Mouse (Mus musculus) embryonic facial prominence, embryonic 14.5 days (tissue): ENCODE data around the gene Alg14. TPM values are rescaled to one million over a fixed set of nuclear protein-coding genes. Genes with fewer than 3 reads are reported as not detected.

ENCODE experiments used
- ATAC-seq: fragments of 200-750 bp; cut with Nextera tagmentation; 2 replicates; pipeline ENCODE4 v1.8.0; 2017; ENCODE audit warnings: low read depth, moderate number of reproducible peaks, moderate TSS enrichment
- DNase-seq: peaks from one replicate; pipeline ENCODE4 v3.0.0-alpha.2; 2015; ENCODE audit warnings: low spot score
- H3K27ac ChIP-seq: fragments of 300-500 bp; sonication (generic); replicated peaks from 2 replicates; pipeline ENCODE4 v1.5.1; 2014; ENCODE audit warnings: low read depth, mild to moderate bottlenecking, low read length, moderate library complexity
- H3K27me3 ChIP-seq: fragments of 300-500 bp; sonication (generic); replicated peaks from 2 replicates; pipeline ENCODE4 v1.6.1; 2014; ENCODE audit warnings: low read length; ENCODE audit not compliant: control insufficient read depth, insufficient read depth
- H3K36me3 ChIP-seq: fragments of 300-500 bp; sonication (generic); 2 replicates; pipeline ENCODE4 v1.6.1; 2014; ENCODE audit warnings: low read length, mixed read lengths; ENCODE audit not compliant: control insufficient read depth, insufficient read depth
- H3K4me1 ChIP-seq: fragments of 300-500 bp; sonication (generic); 2 replicates; pipeline ENCODE4 v1.6.1; 2014; ENCODE audit warnings: antibody characterized with exemption, low read length; ENCODE audit not compliant: control insufficient read depth, insufficient read depth
- H3K4me2 ChIP-seq: fragments of 300-500 bp; sonication (generic); 2 replicates; pipeline ENCODE4 v1.6.1; 2014; ENCODE audit warnings: low read depth, mild to moderate bottlenecking, low read length, moderate library complexity, mixed read lengths
- H3K4me3 ChIP-seq: fragments of 300-500 bp; sonication (generic); 2 replicates; pipeline ENCODE4 v1.5.1; 2014; ENCODE audit warnings: low read depth, mild to moderate bottlenecking, low read length
- H3K9ac ChIP-seq: fragments of 300-500 bp; sonication (generic); 2 replicates; pipeline ENCODE4 v1.6.1; 2014; ENCODE audit warnings: low read depth, mild to moderate bottlenecking, low read length, moderate library complexity, mixed read lengths
- H3K9me3 ChIP-seq: fragments of 300-500 bp; sonication (generic); 2 replicates; pipeline ENCODE4 v1.6.1; 2016; ENCODE audit warnings: low read length; ENCODE audit not compliant: control insufficient read depth
- whole genome bisulfite sequencing: fragments of 180-500 bp; shearing (Covaris S2); extraction: QIAGEN DNeasy Blood & Tissue Kit; methylation state at CpG from one replicate; pipeline ENCODE4 v1.1.7; 2014; 5-methylcytosine and 5-hydroxymethylcytosine counted together
- polyA plus RNA-seq: library from polyadenylated mRNA; unstranded; fragments of >200 nt; fragmentation: Nextera tagmentation; extraction: Ambion mirVana; gene quantifications from 2 replicates; pipeline ENCODE4 v1.2.1, GENCODE M21; 2014

Alg14 gene
- polyA plus RNA-seq, 1 experiment from 2014 or later = 49.6 TPM

DNA sequence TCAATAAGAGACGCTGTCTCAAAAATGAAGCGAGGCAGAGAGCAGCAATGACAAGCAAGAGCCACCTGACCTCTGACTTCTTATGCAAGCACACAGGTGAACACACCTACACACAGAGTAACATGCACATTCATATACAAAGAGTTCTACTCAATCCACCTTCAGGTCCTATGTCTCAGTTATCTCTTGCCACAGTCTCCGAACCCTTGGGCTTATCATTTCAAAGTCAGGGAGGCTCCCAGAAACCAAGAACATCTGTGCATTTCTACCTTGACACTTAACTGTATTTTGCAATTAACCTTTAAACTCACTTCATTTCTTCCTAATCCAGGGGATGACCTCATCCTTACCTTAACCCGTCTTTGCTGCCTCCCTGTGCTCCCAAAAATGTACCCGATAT, 24.3 kb upstream of the Alg14 start:
- no peak for ATAC-seq
- Histone ChIP-seq H3K9me3 (no peaks in the 10 kb centered on the region), H3K36me3 (no peaks in the 10 kb centered on the region), H3K27ac (no peak overlapping the region), H3K4me2 (no peak overlapping the region), H3K4me1 (peaks cover 4% of the 10 kb centered on the region; the same call in 1 of the 2 replicates), H3K9ac (no peak overlapping the region), H3K4me3 (no peak overlapping the region), H3K27me3 (peaks cover 29% of the 10 kb centered on the region)
- 78% methylated on average over 5 of the region's 5 CpGs for WGBS
- DNase-seq = no peak

- no peak for ATAC-seq
- H3K4me2 ChIP-seq = no peak overlapping the region
- no peaks in the 10 kb centered on the region for H3K4me1 ChIP-seq
- no peak for DNase-seq
- H3K27ac ChIP-seq = no peak overlapping the region
- WGBS = 75% methylated on average over 2 of the region's 2 CpGs
- no peak overlapping the region for H3K9ac ChIP-seq
- no peaks in the 10 kb centered on the region for H3K9me3 ChIP-seq
- H3K4me3 ChIP-seq = no peak overlapping the region
- H3K36me3 ChIP-seq = no peaks in the 10 kb centered on the region
- H3K27me3 ChIP-seq = no peaks in the 10 kb centered on the region
These were observed 19.0 kb upstream of the Alg14 start for GRCm38 (mm10) chr3:121272577-121272976.

GRCm38 (mm10) chr3:121274010-121274409, 17.6 kb upstream of the Alg14 start:
- DNase-seq (no peak), ATAC-seq (no peak)
- 94% methylated on average over 2 of the region's 2 CpGs for WGBS
- H3K4me3 ChIP-seq = no peak overlapping the region
- no peak overlapping the region for H3K9ac ChIP-seq
- no peak overlapping the region for H3K4me2 ChIP-seq
- no peaks in the 10 kb centered on the region for H3K36me3 ChIP-seq
- H3K9me3 ChIP-seq = no peaks in the 10 kb centered on the region
- no peak overlapping the region for H3K27ac ChIP-seq
- H3K4me1 ChIP-seq = no peaks in the 10 kb centered on the region
- no peaks in the 10 kb centered on the region for H3K27me3 ChIP-seq

- ATAC-seq = no peak
- WGBS = 65% methylated on average over 4 of the region's 4 CpGs
- no peak overlapping the region for H3K4me3 ChIP-seq
These were observed 14.6 kb upstream of the Alg14 start for GRCm38 (mm10) chr3:121277009-121277408.

DNA sequence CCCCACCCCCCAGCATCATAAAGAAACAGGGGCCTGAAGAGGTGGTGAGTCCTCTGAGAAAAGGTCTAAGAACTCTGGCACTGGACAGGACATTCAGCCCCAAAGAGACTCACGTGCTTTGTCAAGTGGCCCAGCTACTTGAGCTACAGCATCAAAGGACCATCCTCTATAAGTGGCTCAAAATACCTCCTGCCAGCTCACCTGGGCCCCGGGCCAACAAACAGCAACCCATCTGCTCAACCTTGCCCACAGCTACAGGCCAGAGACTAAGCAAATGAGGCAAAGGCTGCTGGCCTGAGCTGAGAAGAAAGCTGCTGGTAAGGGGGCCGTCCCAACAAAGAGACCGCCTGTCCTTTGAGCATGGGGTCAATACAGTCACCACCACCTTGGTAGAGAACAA, 14.0 kb upstream of the Alg14 start:
- no peaks in the 10 kb centered on the region for H3K9me3 ChIP-seq
- H3K36me3 ChIP-seq = no peaks in the 10 kb centered on the region
- no peak overlapping the region for H3K27ac ChIP-seq
- no peaks in the 10 kb centered on the region for H3K27me3 ChIP-seq
- H3K4me2 ChIP-seq = no peak overlapping the region
- H3K4me1 ChIP-seq = no peaks in the 10 kb centered on the region
- H3K9ac ChIP-seq = no peak overlapping the region
- WGBS = 91% methylated on average over 4 of the region's 4 CpGs
- no peak for ATAC-seq
- no peak for DNase-seq
- no peak overlapping the region for H3K4me3 ChIP-seq

More at GRCm38 (mm10) chr3:121277009-121277408, 14.6 kb upstream of the Alg14 start:
- no peaks in the 10 kb centered on the region for H3K36me3 ChIP-seq
- H3K27ac ChIP-seq = no peak overlapping the region
- H3K9me3 ChIP-seq = no peaks in the 10 kb centered on the region
- no peak overlapping the region for H3K9ac ChIP-seq
- no peak for DNase-seq
- no peaks in the 10 kb centered on the region for H3K4me1 ChIP-seq
- no peaks in the 10 kb centered on the region for H3K27me3 ChIP-seq
- H3K4me2 ChIP-seq = no peak overlapping the region

GRCm38 (mm10) chr3:121279679-121280078, 11.9 kb upstream of the Alg14 start:
- 85% methylated on average over 14 of the region's 14 CpGs for WGBS
- ATAC-seq = no peak
- H3K4me2 ChIP-seq = no peak overlapping the region

DNA sequence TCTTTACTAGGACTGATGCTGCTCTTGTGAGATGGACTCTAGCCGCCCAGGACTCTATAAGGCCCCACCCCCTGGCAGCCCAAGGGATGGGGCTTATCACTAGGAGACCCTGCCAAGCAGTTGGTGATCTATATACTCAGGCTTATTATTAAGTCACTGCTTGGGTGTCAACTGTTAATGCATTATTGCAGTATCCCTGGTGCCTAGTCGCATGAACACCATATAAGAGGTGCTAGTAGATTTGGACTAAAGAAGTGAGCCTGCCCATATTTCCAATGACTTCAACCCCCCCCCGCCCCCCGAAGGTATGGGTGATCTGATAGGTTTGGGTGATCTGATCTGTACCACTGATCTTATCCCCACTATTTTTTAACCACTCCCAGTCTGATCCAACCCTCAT, 8.6 kb upstream of the Alg14 start, which contains the start of gene Tmem56:
Gene Tmem56 (minus strand): TSS at position 101 of the 400 bp plus-strand sequence.
- no peak for DNase-seq
- H3K4me2 ChIP-seq = no peak within 1 kb of the TSS

More at GRCm38 (mm10) chr3:121279679-121280078, 11.9 kb upstream of the Alg14 start:
- no peak for DNase-seq
- Histone ChIP-seq H3K9me3 (no peaks in the 10 kb centered on the region), H3K9ac (no peak overlapping the region), H3K27ac (no peak overlapping the region), H3K4me3 (no peak overlapping the region), H3K4me1 (no peaks in the 10 kb centered on the region), H3K36me3 (no peaks in the 10 kb centered on the region), H3K27me3 (no peaks in the 10 kb centered on the region)

DNA sequence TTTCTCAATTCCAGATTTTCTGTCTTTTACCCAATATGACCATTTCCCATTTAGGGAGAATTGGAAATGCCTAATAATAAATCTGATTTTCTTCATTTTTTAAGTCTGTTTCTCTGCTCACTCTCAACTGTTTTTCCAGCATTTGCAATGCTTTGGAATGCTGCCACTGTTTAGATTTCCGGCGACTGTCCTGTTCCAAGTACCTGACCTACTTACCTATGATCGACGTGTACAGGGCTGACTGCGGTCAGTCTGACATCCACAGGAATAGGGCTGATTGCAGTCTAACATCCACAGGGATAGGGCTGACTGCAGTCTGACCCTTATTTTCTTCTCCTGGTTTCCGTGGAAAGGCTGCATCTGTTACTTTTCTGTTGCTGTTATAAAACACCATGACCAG, 6.4 kb upstream of the Alg14 start:
- Histone ChIP-seq H3K36me3 (no peaks in the 10 kb centered on the region), H3K27ac (no peak overlapping the region), H3K9ac (no peak overlapping the region), H3K4me2 (no peak overlapping the region), H3K4me1 (no peaks in the 10 kb centered on the region), H3K9me3 (no peaks in the 10 kb centered on the region), H3K4me3 (no peak overlapping the region), H3K27me3 (no peaks in the 10 kb centered on the region)
- ATAC-seq (no peak), DNase-seq (no peak)
- WGBS = 90% methylated on average over 6 of the region's 6 CpGs

More for the DNA sequence above, 8.6 kb upstream of the Alg14 start, which contains the start of gene Tmem56:
- Histone ChIP-seq H3K9me3 (no peaks in the 10 kb centered on the region), H3K27me3 (no peaks in the 10 kb centered on the region), H3K36me3 (no peaks in the 10 kb centered on the region), H3K9ac (no peak within 1 kb of the TSS), H3K4me3 (no peak within 1 kb of the TSS), H3K4me1 (no peaks in the 10 kb centered on the region), H3K27ac (no peak within 1 kb of the TSS)
- no peak for ATAC-seq
- WGBS = 81% methylated on average over 4 of the region's 4 CpGs

DNA sequence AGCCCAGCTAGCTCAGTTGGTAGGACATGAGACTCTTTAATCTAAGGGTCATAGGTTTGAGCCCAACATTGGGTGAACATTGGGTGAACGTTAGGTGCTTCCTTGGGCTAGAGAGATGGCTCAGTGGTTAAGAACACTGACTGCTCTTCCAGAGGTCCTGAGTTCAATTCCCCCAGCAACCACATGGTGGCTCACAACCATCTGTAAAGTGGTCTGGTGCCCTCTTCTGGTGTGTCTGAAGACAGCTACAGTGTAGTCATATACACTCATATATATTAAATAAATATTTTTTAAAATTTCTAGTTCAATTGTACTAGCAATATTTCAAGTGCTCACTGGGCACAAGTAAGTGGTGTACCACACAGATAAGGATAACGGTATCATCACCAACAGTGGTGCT, 4.4 kb upstream of the Alg14 start:
- no peak overlapping the region for H3K27ac ChIP-seq
- no peak overlapping the region for H3K4me3 ChIP-seq
- no peak for ATAC-seq
- 93% methylated on average over 2 of the region's 2 CpGs for WGBS
- H3K4me1 ChIP-seq = peaks cover 6% of the 10 kb centered on the region; the same call in 1 of the 2 replicates
- no peaks in the 10 kb centered on the region for H3K27me3 ChIP-seq
- no peak overlapping the region for H3K9ac ChIP-seq
- H3K4me2 ChIP-seq = no peak overlapping the region
- no peaks in the 10 kb centered on the region for H3K36me3 ChIP-seq
- DNase-seq = no peak
- no peaks in the 10 kb centered on the region for H3K9me3 ChIP-seq
